Mouse (Mus musculus): ENCODE measurements around the gene Fam198a. TPM values are rescaled to one million over a fixed set of nuclear protein-coding genes. Genes with fewer than 3 reads are reported as not detected.
A peak's percentile ranks its signal among the peaks of the same experiment; 100 is the strongest.

Gene Fam198a
- total and polyA plus RNA-seq, 3 experiments = 0.12 to 0.26 TPM; not detected in 1

GRCm38 (mm10) chr9:121968258-121968657 is 17.5 kb downstream of the Fam198a start:
- DNase-seq (ENCODE audit: low read depth, low spot score) = peak; percentile 9
- Histone ChIP-seq H3K79me2 (ENCODE audit: control insufficient read depth, insufficient read depth, low read length, poor library complexity) (no peaks in the 10 kb centered on the region), H3K36me3 (ENCODE audit: control insufficient read depth in 1 of 2, insufficient read depth in 2 of 2, low read length in 2 of 2) (no peaks in the 10 kb centered on the region), H3K4me3 (ENCODE audit: control insufficient read depth in 1 of 2, insufficient read depth in 1 of 2, low read depth in 2 of 2, low read length in 2 of 2) (no peak overlapping the region), H3K27me3 (ENCODE audit: control insufficient read depth in 1 of 2, insufficient read depth in 2 of 2, low read length in 2 of 2) (no peaks in the 10 kb centered on the region), H3K4me1 (ENCODE audit: control insufficient read depth in 1 of 2, insufficient read depth in 2 of 2, low read length in 2 of 2) (no peaks in the 10 kb centered on the region), H3K9ac (ENCODE audit: control insufficient read depth, low read depth, low read length, poor library complexity, severe bottlenecking) (no peak overlapping the region), H3K27ac (ENCODE audit: control insufficient read depth, low read depth, low read length) (no peak overlapping the region), H3K9me3 (replicated peaks; ENCODE audit: insufficient read depth, low read length) (no peaks in the 10 kb centered on the region)
- no peak for TF ChIP-seq ETS1 (IDR thresholded peaks at IDR 0.05; ENCODE audit: low read depth, low read length)
- no peak for TF ChIP-seq RAD21 (IDR thresholded peaks at IDR 0.05; ENCODE audit: low read depth, low read length)
- no peak for TF ChIP-seq ZC3H11A (IDR thresholded peaks at IDR 0.05; ENCODE audit: low read depth, low read length)
- TF ChIP-seq SMC3 (IDR thresholded peaks at IDR 0.05; ENCODE audit: low read depth, low read length) = no peak
- TF ChIP-seq MAZ (IDR thresholded peaks at IDR 0.05; ENCODE audit: low read depth, low read length) = no peak
- no peak for TF ChIP-seq NRF1 (IDR thresholded peaks at IDR 0.05; ENCODE audit: insufficient read depth, low read depth, low read length, poor library complexity, severe bottlenecking)
- TF ChIP-seq TAL1 (IDR thresholded peaks at IDR 0.05; ENCODE audit: low read length) = no peak
- no peak for TF ChIP-seq CHD2 (IDR thresholded peaks at IDR 0.05; ENCODE audit: low read length)
- no peak for TF ChIP-seq E2F4 (IDR thresholded peaks at IDR 0.05; ENCODE audit: borderline replicate concordance, low read depth, low read length)
- no peak for TF ChIP-seq MYB (IDR thresholded peaks at IDR 0.05; ENCODE audit: low read depth, low read length)
- TF ChIP-seq USF2 (IDR thresholded peaks at IDR 0.05; ENCODE audit: borderline replicate concordance in 1 of 2, insufficient read depth in 1 of 2, low read depth in 1 of 2, low read length in 2 of 2) = no peak
- no peak for TF ChIP-seq BHLHE40 (IDR thresholded peaks at IDR 0.05; ENCODE audit: borderline replicate concordance, low read depth, low read length)
- no peak for TF ChIP-seq ELF1 (IDR thresholded peaks at IDR 0.05; ENCODE audit: low read depth, low read length)
- no peak for TF ChIP-seq TCF12 (IDR thresholded peaks at IDR 0.05; ENCODE audit: low read depth, low read length)
- no peak for TF ChIP-seq NELFE (IDR thresholded peaks at IDR 0.05; ENCODE audit: low read depth, low read length)

GRCm38 (mm10) chr9:121969841-121970381 is 19.1 kb downstream of the Fam198a start:
- no peaks in the 10 kb centered on the region for H3K79me2 ChIP-seq (ENCODE audit: control insufficient read depth, insufficient read depth, low read length, poor library complexity)
- H3K4me1 ChIP-seq (ENCODE audit: control insufficient read depth in 1 of 2, insufficient read depth in 2 of 2, low read length in 2 of 2) = no peaks in the 10 kb centered on the region
- no peaks in the 10 kb centered on the region for H3K9me3 ChIP-seq (replicated peaks; ENCODE audit: insufficient read depth, low read length)
- H3K36me3 ChIP-seq (ENCODE audit: control insufficient read depth in 1 of 2, insufficient read depth in 2 of 2, low read length in 2 of 2) = no peaks in the 10 kb centered on the region
- no peak overlapping the region for H3K4me3 ChIP-seq (ENCODE audit: control insufficient read depth in 1 of 2, insufficient read depth in 1 of 2, low read depth in 2 of 2, low read length in 2 of 2)
- H3K27me3 ChIP-seq (ENCODE audit: control insufficient read depth in 1 of 2, insufficient read depth in 2 of 2, low read length in 2 of 2) = no peaks in the 10 kb centered on the region
- H3K9ac ChIP-seq (ENCODE audit: control insufficient read depth, low read depth, low read length, poor library complexity, severe bottlenecking) = no peak overlapping the region
- TF ChIP-seq BHLHE40 (IDR thresholded peaks at IDR 0.05; ENCODE audit: borderline replicate concordance, low read depth, low read length) (no peak), MAFK (IDR thresholded peaks at IDR 0.05; ENCODE audit: borderline replicate concordance, low read depth, low read length) (no peak), ELF1 (IDR thresholded peaks at IDR 0.05; ENCODE audit: low read depth, low read length) (no peak), GATA1 (IDR thresholded peaks at IDR 0.05; ENCODE audit: low read depth, low read length) (no peak), USF2 (IDR thresholded peaks at IDR 0.05; ENCODE audit: borderline replicate concordance in 1 of 2, insufficient read depth in 1 of 2, low read depth in 1 of 2, low read length in 2 of 2) (no peak), NELFE (IDR thresholded peaks at IDR 0.05; ENCODE audit: low read depth, low read length) (no peak), CTCF (IDR thresholded peaks at IDR 0.05 in 2 of 3, conservative IDR thresholded peaks at IDR 0.05 in 1 of 3; ENCODE audit: control insufficient read depth in 1 of 3, insufficient read depth in 1 of 3, low read depth in 2 of 3, low read length in 3 of 3, poor library complexity in 1 of 3, severe bottlenecking in 1 of 3) (no peak), CHD1 (IDR thresholded peaks at IDR 0.05; ENCODE audit: low read depth, low read length) (no peak), HCFC1 (IDR thresholded peaks at IDR 0.05; ENCODE audit: low read depth, low read length) (no peak)
- no peak overlapping the region for H3K27ac ChIP-seq (ENCODE audit: control insufficient read depth, low read depth, low read length)
- DNase-seq (ENCODE audit: low read depth, low spot score) = no peak

Measured in MEL (cell line).